Mouse (Mus musculus) myocyte (in vitro differentiated cells): ENCODE data around the gene Nmu. TPM values are rescaled to one million over a fixed set of nuclear protein-coding genes. Genes with fewer than 3 reads are reported as not detected.

Experiments used
- H3K27me3 ChIP-seq: one replicate; pipeline ENCODE4 v1.6.1; 2011; ENCODE audit not compliant: control insufficient read depth, insufficient read depth, insufficient read length
- H3K36me3 ChIP-seq: one replicate; pipeline ENCODE4 v1.6.1; 2011; ENCODE audit not compliant: control insufficient read depth, insufficient read depth
- H3K4me2 ChIP-seq: one replicate; pipeline ENCODE4 v1.6.1; 2011; ENCODE audit warnings: low read depth, control low read depth
- H3K4me3 ChIP-seq: one replicate; pipeline ENCODE4 v1.5.1; 2011; ENCODE audit warnings: mild to moderate bottlenecking, control low read depth, moderate library complexity
- H3K79me2 ChIP-seq: one replicate; pipeline ENCODE4 v1.6.1; 2011; ENCODE audit not compliant: control insufficient read depth, insufficient read depth
- H3ac ChIP-seq: one replicate; pipeline ENCODE4 v1.6.1; 2011; ENCODE audit not compliant: control insufficient read depth, insufficient read length
- CEBPB ChIP-seq: IDR thresholded peaks from 2 replicates; pipeline ENCODE4 v1.6.1; 2011; ENCODE audit warnings: mild to moderate bottlenecking, moderate library complexity; ENCODE audit not compliant: poor library complexity, insufficient read depth, severe bottlenecking
- E2F4 ChIP-seq: IDR thresholded peaks from one replicate; pipeline ENCODE4 v1.6.1; 2011; ENCODE audit warnings: mild to moderate bottlenecking, control low read depth, moderate library complexity; ENCODE audit not compliant: insufficient read depth
- MAX ChIP-seq: IDR thresholded peaks from one replicate; pipeline ENCODE4 v1.6.1; 2011; ENCODE audit warnings: low read depth, mild to moderate bottlenecking, control low read depth
- MYOD1 ChIP-seq, 3 experiments: IDR thresholded peaks; one replicate each; pipeline ENCODE4 v1.6.1; 2011; ENCODE audit warnings: control low read depth in 2 of 3, low read depth in 2 of 3, mild to moderate bottlenecking in 2 of 3, moderate library complexity in 1 of 3; ENCODE audit not compliant: insufficient read length in 2 of 3, control insufficient read depth in 1 of 3
- MYOG ChIP-seq, 3 experiments: IDR thresholded peaks; one replicate each; pipeline ENCODE4 v1.6.1; 2011; ENCODE audit warnings: control low read depth in 2 of 3, low read depth in 2 of 3, mild to moderate bottlenecking in 2 of 3; ENCODE audit not compliant: insufficient read length in 2 of 3, control insufficient read depth in 1 of 3, insufficient read depth in 1 of 3
- POLR2A ChIP-seq: IDR thresholded peaks from one replicate; pipeline ENCODE4 v1.6.1; 2011; ENCODE audit warnings: low read depth, mild to moderate bottlenecking, control low read depth, moderate library complexity; ENCODE audit not compliant: insufficient read length
- POLR2AphosphoS2 ChIP-seq: IDR thresholded peaks from one replicate; pipeline ENCODE4 v1.6.1; 2011; ENCODE audit warnings: low read depth, control low read depth; ENCODE audit not compliant: insufficient read length
- REST ChIP-seq: IDR thresholded peaks from one replicate; pipeline ENCODE4 v1.6.1; 2011; ENCODE audit warnings: mild to moderate bottlenecking, control low read depth, moderate library complexity; ENCODE audit not compliant: insufficient read depth, insufficient read length
- SRF ChIP-seq: IDR thresholded peaks from one replicate; pipeline ENCODE4 v1.6.1; 2011; ENCODE audit warnings: low read depth; ENCODE audit not compliant: control insufficient read depth, insufficient read length
- TCF12 ChIP-seq: IDR thresholded peaks from one replicate; pipeline ENCODE4 v1.6.1; 2011; ENCODE audit warnings: mild to moderate bottlenecking, control low read depth; ENCODE audit not compliant: poor library complexity, insufficient read depth, severe bottlenecking
- TCF3 ChIP-seq: IDR thresholded peaks from one replicate; pipeline ENCODE4 v1.6.1; 2011; ENCODE audit warnings: low read depth, control low read depth; ENCODE audit not compliant: insufficient read length
- USF1 ChIP-seq: IDR thresholded peaks from one replicate; pipeline ENCODE4 v1.6.1; 2011; ENCODE audit warnings: low read depth, mild to moderate bottlenecking, control low read depth, moderate library complexity
- polyA plus RNA-seq: library from polyadenylated mRNA; unstranded; fragments of >200 nt; fragmentation: generic; extraction: Trizol; gene quantifications from one replicate; pipeline ENCODE4 v1.2.1, GENCODE M21; 2012; ENCODE audit warnings: missing spikeins

The Nmu gene
- polyA plus RNA-seq, 1 experiment: not detected

GRCm38 (mm10) chr5:76340931-76341330 lies 22.7 kb downstream of the Nmu start:
- no peak overlapping the region for H3ac ChIP-seq
- H3K79me2 ChIP-seq: no peaks in the 10 kb centered on the region
- no peak overlapping the region for H3K4me3 ChIP-seq
- TF ChIP-seq E2F4 (no peak), USF1 (no peak), MAX (no peak), MYOG (IDR thresholded peaks at IDR 0.05; ENCODE audit: control insufficient read depth in 1 of 3, insufficient read depth in 1 of 3, insufficient read length in 2 of 3, low read depth in 2 of 3) (peak in 2 of 3 experiments; percentile 56 to 66), SRF (no peak), MYOD1 (IDR thresholded peaks at IDR 0.05; ENCODE audit: control insufficient read depth in 1 of 3, insufficient read length in 2 of 3, low read depth in 2 of 3) (peak; percentile 42 to 85 (median 77)), TCF3 (no peak), POLR2AphosphoS2 (no peak), CEBPB (no peak), TCF12 (peak; percentile 64), REST (no peak), POLR2A (no peak)
- no peaks in the 10 kb centered on the region for H3K27me3 ChIP-seq
- H3K36me3 ChIP-seq: no peaks in the 10 kb centered on the region
- no peak overlapping the region for H3K4me2 ChIP-seq

- no peaks in the 10 kb centered on the region for H3K36me3 ChIP-seq
- H3ac ChIP-seq: no peak overlapping the region
- no peaks in the 10 kb centered on the region for H3K79me2 ChIP-seq
- H3K4me2 ChIP-seq: no peak overlapping the region
- no peaks in the 10 kb centered on the region for H3K27me3 ChIP-seq
- TF ChIP-seq POLR2A (no peak), SRF (no peak), TCF12 (no peak), MYOG (IDR thresholded peaks at IDR 0.05; ENCODE audit: control insufficient read depth in 1 of 3, insufficient read depth in 1 of 3, insufficient read length in 2 of 3, low read depth in 2 of 3) (no peak), REST (no peak), MYOD1 (IDR thresholded peaks at IDR 0.05; ENCODE audit: control insufficient read depth in 1 of 3, insufficient read length in 2 of 3, low read depth in 2 of 3) (no peak), E2F4 (no peak), CEBPB (no peak), TCF3 (no peak), MAX (no peak), POLR2AphosphoS2 (no peak), USF1 (no peak)
- no peak overlapping the region for H3K4me3 ChIP-seq
Measured at GRCm38 (mm10) chr5:76337100-76337499, 26.5 kb downstream of the Nmu start.

- TF ChIP-seq MAX (no peak), POLR2A (no peak), MYOD1 (IDR thresholded peaks at IDR 0.05; ENCODE audit: control insufficient read depth in 1 of 3, insufficient read length in 2 of 3, low read depth in 2 of 3) (no peak), SRF (no peak)
- H3K36me3 ChIP-seq: no peaks in the 10 kb centered on the region
Measured at GRCm38 (mm10) chr5:76333833-76334232, 29.8 kb downstream of the Nmu start.

GRCm38 (mm10) chr5:76330953-76331352 lies 32.6 kb downstream of the Nmu start, which contains the start of gene Pdcl2:
Gene Pdcl2, minus strand, starts transcription at chr5:76331156.
- Histone ChIP-seq H3K79me2 (no peaks in the 10 kb centered on the region), H3K27me3 (no peaks in the 10 kb centered on the region), H3ac (no peak within 1 kb of the TSS), H3K4me2 (no peak within 1 kb of the TSS), H3K4me3 (no peak within 1 kb of the TSS), H3K36me3 (no peaks in the 10 kb centered on the region)
- TF ChIP-seq POLR2A (no peak), POLR2AphosphoS2 (no peak), SRF (no peak), REST (no peak), MYOD1 (IDR thresholded peaks at IDR 0.05; ENCODE audit: control insufficient read depth in 1 of 3, insufficient read length in 2 of 3, low read depth in 2 of 3) (no peak), CEBPB (no peak)

More at GRCm38 (mm10) chr5:76333833-76334232, 29.8 kb downstream of the Nmu start:
- Histone ChIP-seq H3K79me2 (no peaks in the 10 kb centered on the region), H3ac (no peak overlapping the region), H3K27me3 (no peaks in the 10 kb centered on the region), H3K4me3 (no peak overlapping the region), H3K4me2 (no peak overlapping the region)

GRCm38 (mm10) chr5:76327296-76327695 lies 36.3 kb downstream of the Nmu start:
- no peaks in the 10 kb centered on the region for H3K36me3 ChIP-seq
- no peak overlapping the region for H3K4me3 ChIP-seq
- H3K79me2 ChIP-seq: no peaks in the 10 kb centered on the region
- no peaks in the 10 kb centered on the region for H3K27me3 ChIP-seq
- no peak overlapping the region for H3ac ChIP-seq
- no peak for TF ChIP-seq TCF12
- TF ChIP-seq POLR2A: no peak
- no peak for TF ChIP-seq MAX
- TF ChIP-seq REST: no peak
- no peak for TF ChIP-seq USF1
- TF ChIP-seq CEBPB: no peak
- TF ChIP-seq SRF: no peak
- no peak for TF ChIP-seq E2F4
- no peak for TF ChIP-seq TCF3
- TF ChIP-seq MYOD1 (IDR thresholded peaks at IDR 0.05; ENCODE audit: control insufficient read depth in 1 of 3, insufficient read length in 2 of 3, low read depth in 2 of 3): no peak
- no peak for TF ChIP-seq MYOG (IDR thresholded peaks at IDR 0.05; ENCODE audit: control insufficient read depth in 1 of 3, insufficient read depth in 1 of 3, insufficient read length in 2 of 3, low read depth in 2 of 3)
- peak overlapping the region; percentile 66 for H3K4me2 ChIP-seq
